Mouse (Mus musculus): ENCODE results near the gene Pde4d. TPM values are rescaled to one million over a fixed set of nuclear protein-coding genes. Genes with fewer than 3 reads are reported as not detected.

Gene Pde4d
- total RNA-seq, 2 experiments from 2014 or later, result 37.4 to 43.6 TPM

DNA sequence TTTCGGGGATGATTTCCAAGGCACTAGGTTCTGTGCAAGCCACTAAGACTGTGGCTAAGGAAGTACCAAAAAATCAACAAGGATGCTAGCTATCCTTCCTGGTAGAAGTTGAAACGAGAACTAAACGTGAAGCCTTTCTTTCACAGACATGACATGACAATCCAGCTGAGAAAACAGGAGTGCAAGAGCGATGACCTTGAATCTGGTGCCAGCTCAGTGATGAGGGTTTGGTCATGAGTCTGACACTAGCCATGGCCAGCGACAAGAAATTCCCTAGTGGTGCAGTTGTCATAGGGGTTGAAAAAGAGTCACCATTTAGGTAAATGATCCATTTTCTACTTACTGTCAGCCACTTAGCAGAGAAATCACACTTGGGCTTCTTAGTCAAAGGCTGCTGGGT lies 1466.2 kb downstream of the Pde4d start:
- intact Hi-C loops (cut with DNase I), result no loop called here
- peak in 1 of 2 experiments; percentile 28 for DNase-seq

DNA sequence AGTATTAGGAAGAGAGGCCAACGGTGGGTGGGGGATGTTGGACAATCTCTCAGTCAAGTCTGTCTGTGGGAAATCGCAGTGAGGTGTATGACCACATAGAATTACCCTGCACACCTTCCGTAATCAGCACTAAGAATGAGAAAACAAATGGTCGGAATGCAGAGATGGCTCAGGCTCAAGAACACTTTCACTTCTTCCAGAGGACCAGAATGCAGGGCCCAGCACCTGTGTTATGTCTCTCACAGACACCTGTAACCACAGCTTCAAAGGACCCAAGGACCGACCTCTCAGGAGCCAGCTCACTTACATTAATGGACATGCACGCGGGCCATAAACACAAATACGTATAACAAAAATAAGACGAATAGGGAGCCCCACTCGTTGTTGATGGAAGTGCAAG lies 1467.8 kb downstream of the Pde4d start:
- DNase-seq, result no peak
- intact Hi-C loops (cut with DNase I), result no loop called here

DNA sequence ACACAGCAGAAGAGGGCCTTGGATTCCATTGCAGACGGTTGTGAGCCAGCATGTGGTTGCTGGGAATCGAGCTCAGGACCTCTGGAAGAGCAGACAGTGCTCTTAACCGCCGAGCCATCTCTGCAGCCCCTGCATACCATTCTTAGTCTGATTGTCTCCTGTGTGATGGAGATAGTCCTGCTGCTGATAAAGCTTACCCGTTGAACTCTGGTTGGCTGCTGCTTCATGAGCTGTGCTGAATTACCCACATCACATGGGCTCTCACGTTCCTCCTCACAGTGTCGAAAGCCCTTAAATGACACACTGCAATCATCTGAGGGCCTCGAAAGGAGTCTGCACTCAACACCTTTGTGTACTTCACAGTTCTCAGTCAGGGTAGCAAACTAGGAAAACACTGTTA lies 1468.9 kb downstream of the Pde4d start:
- intact Hi-C loops (cut with DNase I), result no loop called here
- no peak for DNase-seq

DNA sequence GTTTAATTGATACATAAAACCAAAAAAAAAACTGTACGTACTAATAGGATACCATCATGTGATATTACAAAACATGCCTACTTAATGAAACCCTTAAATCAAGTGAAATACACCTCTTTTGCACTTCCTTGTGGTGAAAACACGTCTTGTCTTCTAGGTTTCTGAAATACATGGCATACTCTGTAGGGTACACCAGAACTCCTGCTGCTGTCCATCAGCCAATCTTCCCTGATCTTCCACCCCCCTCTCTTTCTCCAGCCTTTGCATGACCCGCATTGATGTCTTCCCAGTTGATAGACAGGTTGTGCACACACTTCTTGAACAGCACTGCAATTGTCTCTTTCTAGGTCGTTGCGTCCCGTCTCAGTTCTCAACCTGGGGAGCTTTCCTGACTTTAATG lies 1470.5 kb downstream of the Pde4d start:
- no peak for DNase-seq
- intact Hi-C loops (cut with DNase I), result loop anchor here (5.0 kb wide), 1 partner anchor 447 kb away; no protein-coding TSS in a partner anchor

DNA sequence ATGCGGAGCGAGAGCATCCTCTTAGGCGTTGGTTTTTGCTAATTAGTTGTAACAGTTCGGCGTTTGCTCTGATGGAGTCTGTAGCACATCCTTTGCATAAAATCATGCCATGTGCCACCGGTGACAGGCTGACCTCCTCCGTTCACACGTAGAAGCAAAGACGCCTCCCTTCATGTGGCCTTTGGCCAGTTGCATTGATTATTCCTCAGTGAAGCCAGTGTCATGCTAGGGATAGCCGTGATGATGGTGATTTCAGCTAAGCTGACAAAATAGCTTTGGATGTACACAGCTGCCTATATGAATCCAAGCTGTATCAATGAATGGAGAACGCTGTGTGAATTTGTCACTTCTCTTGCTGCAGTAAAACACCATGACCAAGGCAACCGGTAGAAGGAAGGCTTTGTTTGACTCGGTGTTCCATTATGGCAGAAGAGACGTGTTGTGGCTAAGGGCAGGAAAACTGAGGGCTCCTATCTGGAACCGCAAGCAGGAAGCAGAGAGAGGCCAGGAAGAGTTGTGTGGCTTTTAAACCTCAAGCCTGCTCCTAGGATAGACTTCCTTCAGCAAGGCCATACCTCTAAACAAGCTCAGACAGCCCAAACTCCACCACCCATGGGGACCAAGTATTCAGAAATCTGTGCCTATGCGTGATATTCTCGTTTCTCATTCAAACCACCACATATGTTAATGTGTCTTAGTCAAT lies 1471.7 kb downstream of the Pde4d start:
- intact Hi-C loops (cut with DNase I), result loop anchor here (1.0 to 5.0 kb wide), 2 partner anchors 97 to 446 kb away; no protein-coding TSS in a partner anchor
- no peak for DNase-seq

DNA sequence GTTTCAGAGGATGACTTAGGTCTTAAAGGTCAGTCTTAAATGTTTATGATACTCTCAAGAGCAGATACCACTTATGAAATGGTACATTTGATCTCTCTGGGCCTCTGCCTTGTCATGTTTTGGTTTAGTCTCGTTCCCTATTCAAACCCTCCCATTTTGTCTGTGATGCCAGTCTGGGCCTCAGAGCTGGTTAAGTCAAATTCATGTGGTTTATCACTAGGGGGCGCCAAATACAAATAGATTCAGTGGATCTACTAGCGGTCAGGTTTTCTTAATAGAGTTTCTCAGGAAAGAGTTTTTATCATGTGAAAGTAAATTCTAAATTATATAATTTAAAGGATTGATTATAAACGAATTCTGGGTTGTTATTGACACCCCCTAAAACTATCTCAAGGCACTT lies 1472.5 kb downstream of the Pde4d start:
- DNase-seq, result peak in 1 of 2 experiments; percentile 48
- intact Hi-C loops (cut with DNase I), result loop anchor here (1.0 to 5.0 kb wide), 2 partner anchors 96 to 445 kb away; no protein-coding TSS in a partner anchor

DNA sequence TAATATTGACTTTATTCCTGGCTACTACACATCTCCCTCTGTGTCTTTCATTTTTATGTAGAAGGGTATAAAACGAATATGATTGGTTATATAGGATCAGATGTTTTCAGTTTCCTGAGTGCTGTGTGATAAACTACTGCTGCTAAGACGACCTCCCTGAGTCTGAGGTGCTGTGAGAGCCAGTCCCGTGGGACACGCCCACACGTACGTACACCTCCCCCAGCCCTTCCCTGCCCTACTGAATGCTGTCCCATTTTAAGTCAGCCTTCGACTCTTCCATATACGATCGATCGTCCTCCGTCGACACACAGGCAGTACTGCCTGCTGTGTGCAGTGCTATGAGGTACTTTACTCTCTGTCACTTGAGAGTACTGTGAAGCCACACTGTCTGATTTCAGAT lies 1473.0 kb downstream of the Pde4d start:
- DNase-seq, result no peak
- intact Hi-C loops (cut with DNase I), result loop anchor here (1.0 to 5.0 kb wide), 2 partner anchors 96 to 445 kb away; no protein-coding TSS in a partner anchor

DNA sequence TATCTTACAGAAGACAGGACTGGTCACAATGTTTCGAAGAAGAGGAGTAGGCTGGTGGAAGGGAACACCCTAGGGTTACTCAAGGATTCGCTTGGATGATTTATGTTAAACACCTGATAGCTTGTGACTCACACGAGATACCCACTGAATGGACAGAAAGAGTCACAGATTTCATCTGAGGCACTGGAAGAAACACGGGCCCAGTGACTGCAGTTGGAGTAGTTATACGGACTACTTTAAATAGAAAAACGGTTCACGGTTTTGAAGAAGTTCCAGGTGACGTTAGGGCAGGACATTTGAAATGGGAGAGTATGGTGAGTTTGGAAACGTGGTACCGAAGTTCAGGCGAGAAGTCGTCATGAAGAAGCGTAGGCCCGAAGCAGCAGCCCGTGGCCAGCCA lies 1475.0 kb downstream of the Pde4d start:
- intact Hi-C loops (cut with DNase I), result loop anchor here (1.0 to 5.0 kb wide), 2 partner anchors 116 to 443 kb away; no protein-coding TSS in a partner anchor

GRCm38 (mm10) chr13:109926277-109926920 lies 1476.7 kb downstream of the Pde4d start:
- intact Hi-C loops (cut with DNase I), result no loop called here
- no peak for DNase-seq

More for the DNA sequence above, 1475.0 kb downstream of the Pde4d start:
- DNase-seq, result no peak

- intact Hi-C loops (cut with DNase I), result no loop called here
These were observed 1478.0 kb downstream of the Pde4d start for GRCm38 (mm10) chr13:109927782-109928181.

GRCm38 (mm10) chr13:109932688-109933087 lies 1482.9 kb downstream of the Pde4d start:
- DNase-seq, result no peak
- intact Hi-C loops (cut with DNase I), result no loop called here

More at GRCm38 (mm10) chr13:109927782-109928181, 1478.0 kb downstream of the Pde4d start:
- no peak for DNase-seq

DNA sequence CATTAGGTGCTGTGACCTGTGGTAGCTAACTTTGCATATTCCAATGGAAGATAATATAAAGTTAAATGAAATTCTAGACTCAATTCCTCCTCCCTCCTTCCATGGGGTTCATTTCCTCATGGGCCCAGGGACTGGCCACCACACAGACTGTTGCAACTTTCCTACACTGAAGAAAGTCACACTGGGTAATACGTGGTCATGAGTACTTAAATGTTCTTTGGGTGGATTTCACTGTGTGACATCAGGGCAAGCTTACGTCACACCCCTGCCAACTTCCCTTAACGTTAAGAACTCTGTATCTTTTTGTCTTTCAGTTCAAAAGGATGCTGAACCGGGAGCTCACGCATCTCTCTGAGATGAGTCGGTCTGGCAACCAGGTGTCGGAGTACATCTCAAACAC lies 1483.8 kb downstream of the Pde4d start:
- intact Hi-C loops (cut with DNase I), result no loop called here

DNA sequence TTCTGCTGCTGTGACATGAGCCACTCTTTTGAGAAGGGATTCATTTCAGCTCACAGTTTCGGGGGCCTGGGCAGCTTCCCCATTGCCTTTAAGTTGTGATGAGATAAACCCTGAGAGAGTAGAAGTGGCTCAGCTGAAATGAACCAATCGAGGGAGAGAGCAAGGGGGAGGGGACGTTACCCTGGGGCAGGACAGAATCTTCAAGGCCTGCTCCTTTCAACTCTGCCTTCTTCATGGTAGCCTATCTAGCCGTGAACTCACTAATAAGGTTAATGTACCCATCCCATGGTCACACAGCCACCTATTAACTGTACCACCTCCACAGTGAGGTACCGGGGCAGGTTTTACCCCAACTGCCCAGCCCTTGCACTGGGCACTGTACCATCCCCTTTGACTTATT lies 1487.1 kb downstream of the Pde4d start:
- intact Hi-C loops (cut with DNase I), result no loop called here
- DNase-seq, result no peak

More for the DNA sequence above, 1483.8 kb downstream of the Pde4d start:
- no peak for DNase-seq

GRCm38 (mm10) chr13:109944822-109945551 lies 1495.2 kb downstream of the Pde4d start:
- DNase-seq, result no peak
- intact Hi-C loops (cut with DNase I), result no loop called here

DNA sequence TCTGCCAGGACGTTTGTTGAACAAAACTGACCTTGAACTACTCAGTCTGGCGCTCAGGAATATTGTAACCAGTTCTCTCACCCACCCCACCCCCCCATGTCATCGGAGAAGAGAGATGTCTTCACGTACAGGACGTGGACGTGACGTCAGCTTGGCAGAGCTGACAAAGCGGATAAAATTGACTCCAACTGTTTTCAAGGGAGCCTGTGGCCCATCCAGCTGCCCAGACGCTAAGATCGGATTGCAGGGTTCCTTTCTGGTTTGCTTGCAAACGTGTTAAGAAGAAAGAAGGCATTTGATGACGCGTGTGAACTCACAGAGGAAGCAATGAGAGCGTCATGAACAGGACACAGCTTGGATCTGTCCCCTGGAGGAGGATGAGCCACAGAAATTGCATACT lies 1501.7 kb downstream of the Pde4d start:
- intact Hi-C loops (cut with DNase I), result no loop called here

DNA sequence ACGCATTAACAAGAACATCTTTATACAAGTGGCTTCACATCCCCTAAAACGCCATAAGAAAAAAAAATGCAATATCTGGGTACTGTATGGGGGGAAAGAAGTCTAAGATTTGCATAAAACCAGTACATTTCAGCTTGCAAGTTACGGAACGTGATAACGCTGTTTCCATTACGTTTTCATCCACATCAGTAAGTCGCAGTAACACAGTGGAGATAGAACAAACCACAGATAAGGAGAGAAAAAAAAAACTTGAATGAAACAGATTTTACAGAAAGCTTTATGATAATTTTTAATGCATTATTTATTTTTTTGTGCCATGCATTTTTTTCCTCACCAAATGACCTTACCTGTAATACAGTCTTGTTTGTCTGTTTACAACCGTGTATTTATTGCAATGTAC lies 1504.4 kb downstream of the Pde4d start:
- no peak for DNase-seq
- intact Hi-C loops (cut with DNase I), result no loop called here

More for the DNA sequence above, 1501.7 kb downstream of the Pde4d start:
- DNase-seq, result no peak

GRCm38 (mm10) chr13:109957953-109958352 lies 1508.2 kb downstream of the Pde4d start:
- no peak for DNase-seq
- intact Hi-C loops (cut with DNase I), result no loop called here

DNA sequence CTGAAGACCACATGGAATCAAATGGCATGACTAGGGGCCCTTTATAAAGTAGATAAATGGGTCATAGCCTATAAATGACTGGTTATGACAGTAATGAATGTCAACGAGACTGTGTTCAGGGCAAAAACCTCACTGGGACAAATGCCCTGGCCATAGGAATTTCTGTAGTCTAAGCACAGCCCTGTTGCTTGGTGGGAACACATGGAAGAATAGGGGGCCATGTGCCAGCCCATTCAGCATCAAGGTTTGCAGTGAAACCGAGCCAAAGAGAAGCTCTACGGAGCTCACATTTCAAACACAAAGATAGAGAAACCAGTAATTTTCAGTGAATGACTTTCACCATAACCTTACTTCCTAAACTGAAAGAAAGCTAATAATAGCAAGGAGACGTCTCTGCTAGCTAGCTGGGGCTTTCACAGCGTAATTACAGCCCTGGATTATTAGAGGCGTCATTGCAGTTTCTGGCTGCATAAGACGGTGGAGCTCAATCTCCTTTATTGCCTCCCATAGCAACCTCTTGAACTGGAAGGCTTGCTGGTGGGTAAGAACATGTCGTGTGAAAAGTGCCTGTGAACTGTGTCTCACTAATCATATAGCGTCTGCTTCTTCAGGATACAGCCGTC lies 1533.2 kb downstream of the Pde4d start:
- DNase-seq, result no peak
- intact Hi-C loops (cut with DNase I), result no loop called here

- DNase-seq, result peak in 1 of 2 experiments; percentile 3
- intact Hi-C loops (cut with DNase I), result no loop called here
These were observed 1535.7 kb downstream of the Pde4d start for GRCm38 (mm10) chr13:109985411-109985810.

DNA sequence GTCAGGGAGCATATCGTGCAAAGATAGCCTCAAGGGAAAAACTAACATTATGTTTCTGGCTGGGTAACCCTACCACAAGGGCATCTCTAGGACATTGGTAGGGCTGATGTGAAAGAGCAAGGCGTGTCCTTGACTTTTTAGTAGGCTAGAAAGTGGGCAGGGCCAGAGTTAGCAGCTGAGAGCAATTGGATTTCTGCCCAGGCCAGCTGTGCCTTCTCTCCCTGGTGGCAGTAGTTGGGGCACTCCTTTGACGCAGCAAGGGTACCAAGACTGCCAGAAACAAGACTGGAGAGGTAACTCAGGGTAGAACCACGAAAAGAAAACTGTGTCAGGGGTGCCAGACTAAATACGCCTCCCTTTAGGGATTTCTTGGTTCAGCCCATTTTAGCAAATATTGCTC lies 1536.1 kb downstream of the Pde4d start:
- intact Hi-C loops (cut with DNase I), result no loop called here
- peak; percentile 45 to 57 for DNase-seq

Measured in heart, postnatal 36 days (tissue).